Comparison of ENCODE assay signal across 8 mouse cellular contexts in genomic region chr11:104625453-104626402, GRCm38 (mm10). TPM values are rescaled to one million over a fixed set of nuclear protein-coding genes. Genes with fewer than 3 reads are reported as not detected.
DNase-seq lines count a peak whose midpoint lies in the region; ATAC-seq and TF ChIP-seq lines count a peak whose summit lies in the region.

No protein-coding gene starts in this region.

- no peaks in the 10 kb centered on the region for H3K4me1 ChIP-seq in midbrain, embryonic 14.5 days (ENCODE audit: control insufficient read depth, insufficient read depth, low read length)
- H3K4me1 ChIP-seq in midbrain, embryonic 16.5 days (ENCODE audit: control insufficient read depth, insufficient read depth, low read length) = no peaks in the 10 kb centered on the region
- peaks cover 19% of the 10 kb centered on the region for H3K4me1 ChIP-seq in embryonic fibroblast, embryonic 13.5 days (ENCODE audit: control insufficient read depth, insufficient read depth, low read length)
- H3K4me1 ChIP-seq in intestine, embryonic 15.5 days (replicated peaks) = peaks cover 28% of the 10 kb centered on the region
- H3K4me1 ChIP-seq in thymus, adult 2 months (replicated peaks; ENCODE audit: control insufficient read depth, insufficient read depth, low read length) = peaks cover 10% of the 10 kb centered on the region

- no peaks in the 10 kb centered on the region for H3K36me3 ChIP-seq in midbrain, embryonic 14.5 days (ENCODE audit: control insufficient read depth, insufficient read depth, low read length)
- H3K36me3 ChIP-seq in midbrain, embryonic 16.5 days (ENCODE audit: control insufficient read depth, insufficient read depth, low read length) = no peaks in the 10 kb centered on the region
- H3K36me3 ChIP-seq in intestine, embryonic 15.5 days = no peaks in the 10 kb centered on the region
- no peaks in the 10 kb centered on the region for H3K36me3 ChIP-seq in thymus, adult 2 months (ENCODE audit: control insufficient read depth, insufficient read depth, low read length)

- no peak overlapping the region for H3K4me2 ChIP-seq in midbrain, embryonic 14.5 days (ENCODE audit: low read length)
- H3K4me2 ChIP-seq in midbrain, embryonic 16.5 days (ENCODE audit: low read length) = no peak overlapping the region
- peak overlapping the region; percentile 7 for H3K4me2 ChIP-seq in intestine, embryonic 15.5 days (replicated peaks)

- peak; percentile 24 for DNase-seq in midbrain, embryonic 14.5 days
- peak; percentile 52 for DNase-seq in ovary, postnatal 14 days (ENCODE audit: low spot score)
- DNase-seq in thymus, adult 2 months = no peak
- no peak for DNase-seq in cerebellum, adult 11 months
- no peak for DNase-seq in layer of hippocampus, adult 18-20 months (ENCODE audit: low spot score in 2 of 2)

- no peak for ATAC-seq in midbrain, embryonic 14.5 days (ENCODE audit: low FRiP score, low TSS enrichment)
- no peak for ATAC-seq in midbrain, embryonic 16.5 days
- ATAC-seq in intestine, embryonic 15.5 days = peak; percentile 76

- no peak for TF ChIP-seq CTCF in embryonic fibroblast, embryonic 13.5 days (IDR thresholded peaks at IDR 0.05; ENCODE audit: borderline replicate concordance, insufficient read depth, low read length)
- TF ChIP-seq CTCF in thymus, adult 2 months (IDR thresholded peaks at IDR 0.05; ENCODE audit: borderline replicate concordance, control insufficient read depth, extremely low read depth, insufficient read depth, low read length, poor library complexity) = no peak

- H3K9me3 ChIP-seq in midbrain, embryonic 14.5 days (ENCODE audit: control insufficient read depth, low read length) = no peaks in the 10 kb centered on the region
- no peaks in the 10 kb centered on the region for H3K9me3 ChIP-seq in midbrain, embryonic 16.5 days (replicated peaks; ENCODE audit: control insufficient read depth, low read length, poor library complexity, severe bottlenecking)
- no peaks in the 10 kb centered on the region for H3K9me3 ChIP-seq in intestine, embryonic 15.5 days

- no peaks in the 10 kb centered on the region for H3K27me3 ChIP-seq in midbrain, embryonic 14.5 days (ENCODE audit: control insufficient read depth, insufficient read depth, low read length)
- no peaks in the 10 kb centered on the region for H3K27me3 ChIP-seq in midbrain, embryonic 16.5 days (ENCODE audit: control insufficient read depth, insufficient read depth, low read depth, low read length)
- H3K27me3 ChIP-seq in intestine, embryonic 15.5 days (replicated peaks) = no peaks in the 10 kb centered on the region
- no peaks in the 10 kb centered on the region for H3K27me3 ChIP-seq in thymus, adult 2 months (ENCODE audit: control insufficient read depth, insufficient read depth, low read length)

- TF ChIP-seq POLR2A in embryonic fibroblast, embryonic 13.5 days (IDR thresholded peaks at IDR 0.05; ENCODE audit: low read depth, low read length) = peak; percentile 18; the same call in 1 of the 2 replicates
- no peak for TF ChIP-seq POLR2A in thymus, adult 2 months (IDR thresholded peaks at IDR 0.05; ENCODE audit: control insufficient read depth, extremely low read depth, insufficient read depth, low read length, poor library complexity)

- H3K9ac ChIP-seq in midbrain, embryonic 14.5 days (replicated peaks; ENCODE audit: low read length) = no peak overlapping the region
- H3K9ac ChIP-seq in midbrain, embryonic 16.5 days (ENCODE audit: low read depth, low read length) = no peak overlapping the region
- no peak overlapping the region for H3K9ac ChIP-seq in intestine, embryonic 15.5 days

- H3K4me3 ChIP-seq in midbrain, embryonic 14.5 days (replicated peaks; ENCODE audit: low read depth, low read length) = no peak overlapping the region
- H3K4me3 ChIP-seq in midbrain, embryonic 16.5 days (ENCODE audit: low read depth, low read length) = no peak overlapping the region
- no peak overlapping the region for H3K4me3 ChIP-seq in embryonic fibroblast, embryonic 13.5 days (ENCODE audit: insufficient read depth, low read length)
- H3K4me3 ChIP-seq in intestine, embryonic 15.5 days (replicated peaks) = no peak overlapping the region
- no peak overlapping the region for H3K4me3 ChIP-seq in thymus, adult 2 months (ENCODE audit: control insufficient read depth, insufficient read depth, low read length)

- no peak overlapping the region for H3K27ac ChIP-seq in midbrain, embryonic 14.5 days (replicated peaks; ENCODE audit: low read depth, low read length)
- H3K27ac ChIP-seq in midbrain, embryonic 16.5 days (ENCODE audit: low read length) = no peak overlapping the region
- peak overlapping the region; percentile 91 for H3K27ac ChIP-seq in embryonic fibroblast, embryonic 13.5 days (ENCODE audit: insufficient read depth, low read length)
- peak overlapping the region; percentile 81 for H3K27ac ChIP-seq in intestine, embryonic 15.5 days
- no peak overlapping the region for H3K27ac ChIP-seq in thymus, adult 2 months (ENCODE audit: control insufficient read depth, insufficient read depth, low read length)

- WGBS in midbrain, embryonic 14.5 days = 49% methylated on average over 12 of the region's 12 CpGs
- 47% methylated on average over 12 of the region's 12 CpGs for WGBS in midbrain, embryonic 16.5 days
- 21% methylated on average over 12 of the region's 12 CpGs for WGBS in intestine, embryonic 15.5 days
- 91% methylated on average over 12 of the region's 12 CpGs for WGBS in thymus, adult 2 months

RNA-seq across cellular contexts. Expression of gene Itgb3, which starts 17.9 kb away (rescaled TPM):
- polyA plus RNA-seq in midbrain, embryonic 14.5 days (2014; fragmentation: Nextera tagmentation; extraction: Ambion mirVana) = 0.23 and 0.28 TPM in 2 replicates
- 0.80 and 0.99 TPM in 2 replicates for polyA plus RNA-seq in midbrain, embryonic 16.5 days (2015; fragmentation: Nextera tagmentation; extraction: Ambion mirVana)
- 19.2 and 28.9 TPM in 2 replicates for polyA plus RNA-seq in embryonic fibroblast, embryonic 13.5 days (2011; ENCODE audit: insufficient read length, low read depth, missing spikeins)
- polyA plus RNA-seq in intestine, embryonic 15.5 days (2015; fragmentation: Nextera tagmentation; extraction: Ambion mirVana) = 5.0 and 5.5 TPM in 2 replicates
- polyA plus RNA-seq in thymus, adult 2 months (2012; rRNA removed) = 12.1 and 14.7 TPM in 2 replicates
- total RNA-seq in layer of hippocampus, adult 18-20 months (2021) = 1 to 10 TPM; 1.1 to 1.2 TPM

RNA-seq across cellular contexts. Expression of gene Gm11639, which starts 59.8 kb away (rescaled TPM):
- 0.01 TPM in 1 of 2 replicates, not detected in the other for polyA plus RNA-seq in midbrain, embryonic 14.5 days (2014; fragmentation: Nextera tagmentation; extraction: Ambion mirVana)
- polyA plus RNA-seq in midbrain, embryonic 16.5 days (2015; fragmentation: Nextera tagmentation; extraction: Ambion mirVana) = 0.05 TPM in 1 of 2 replicates, not detected in the other
- 0.04 TPM in 1 of 2 replicates, not detected in the other for polyA plus RNA-seq in embryonic fibroblast, embryonic 13.5 days (2011; ENCODE audit: insufficient read length, low read depth, missing spikeins)
- polyA plus RNA-seq in intestine, embryonic 15.5 days (2015; fragmentation: Nextera tagmentation; extraction: Ambion mirVana) = 0.01 TPM in 1 of 2 replicates, not detected in the other
- polyA plus RNA-seq in thymus, adult 2 months (2012; rRNA removed) = 0.01 TPM in 1 of 2 replicates, not detected in the other
- under 1 TPM; 0.33 to 0.47 TPM for total RNA-seq in layer of hippocampus, adult 18-20 months (2021)

Comparison
In these comparisons a context has a peak if more than half of its experiments do, and no peak if none do; other contexts are left out.
1. DNase-seq: peak in midbrain, embryonic 14.5 days (single experiment) and ovary, postnatal 14 days (single experiment); none in thymus, adult 2 months (single experiment), cerebellum, adult 11 months (single experiment) and layer of hippocampus, adult 18-20 months (0 of 2).
2. H3K27ac ChIP-seq: peak in embryonic fibroblast, embryonic 13.5 days (single experiment) and intestine, embryonic 15.5 days (single experiment); none in midbrain, embryonic 14.5 days (single experiment), midbrain, embryonic 16.5 days (single experiment) and thymus, adult 2 months (single experiment).